Mouse (Mus musculus): ENCODE measurements at regions not wholly inside any gene's neighbourhood (a gene's known extent, or its start where the extent isn't known, plus 50 kb on each side); places are given as distances from the start of the nearest gene placed in this dataset.

DNA sequence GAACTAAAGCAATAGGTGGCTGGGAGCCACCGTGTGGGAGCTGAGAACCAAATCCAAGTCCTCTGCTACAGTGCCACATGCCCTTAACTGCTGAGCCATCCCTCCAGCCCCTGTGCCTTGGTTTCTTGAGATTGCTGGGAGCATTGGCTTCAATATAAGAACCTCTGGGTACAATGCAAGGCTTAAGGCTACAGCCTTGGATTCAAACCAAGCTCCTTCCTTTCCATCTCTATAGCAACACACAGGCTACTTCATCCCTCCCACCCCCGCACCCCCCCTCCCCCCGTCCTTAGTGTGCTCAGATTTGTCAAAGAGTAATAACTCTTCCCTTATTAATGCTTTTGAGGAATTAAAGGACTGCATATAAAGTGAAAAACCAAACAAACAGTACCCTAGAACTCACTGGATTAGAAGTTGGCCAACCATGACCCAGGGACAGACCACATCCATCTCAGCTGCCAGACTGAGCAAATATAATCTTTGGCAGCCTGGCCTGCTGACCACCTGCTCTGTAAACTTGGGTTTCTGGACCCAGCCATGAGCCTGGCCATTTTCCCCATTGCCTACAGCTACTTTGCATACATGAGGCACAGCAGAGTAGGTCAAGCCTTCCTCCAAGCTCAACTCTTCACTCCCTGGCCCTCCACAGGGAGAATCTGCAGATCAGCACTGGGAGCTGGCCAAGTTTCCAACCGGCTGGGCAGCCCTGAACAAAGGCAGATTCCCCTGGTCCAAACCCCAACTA, 173.7 kb downstream of the Rybp start:
- Histone ChIP-seq H3K4me2 (no peak overlapping the region), H3K4me1 (peaks cover 7% of the 10 kb centered on the region; the same call in 1 of the 2 replicates), H3K4me3 (replicated peaks) (no peak overlapping the region), H3K27me3 (replicated peaks) (no peaks in the 10 kb centered on the region), H3K36me3 (no peaks in the 10 kb centered on the region), H3K9me3 (no peaks in the 10 kb centered on the region), H3K27ac (0 out of 2 replicates have a peak overlapping the region, but pooled peaks have one; percentile 6), H3K9ac (no peak overlapping the region)
- 41% methylated on average over 4 of the region's 4 CpGs for WGBS
- peak; percentile 24; the same call in 1 of the 2 replicates for ATAC-seq (ENCODE audit: insufficient read depth, low FRiP score, low read depth)

- Histone ChIP-seq H3K4me2 (no peak overlapping the region), H3K36me3 (no peaks in the 10 kb centered on the region), H3K9me3 (no peaks in the 10 kb centered on the region), H3K4me3 (replicated peaks) (no peak overlapping the region), H3K9ac (no peak overlapping the region), H3K27ac (no peak overlapping the region), H3K27me3 (replicated peaks) (no peaks in the 10 kb centered on the region), H3K4me1 (peaks cover 7% of the 10 kb centered on the region; the same call in 1 of the 2 replicates)
- 59% methylated on average over 2 of the region's 2 CpGs for WGBS
- ATAC-seq (ENCODE audit: insufficient read depth, low FRiP score, low read depth) = no peak
These were observed 176.2 kb downstream of the Rybp start for GRCm38 (mm10) chr6:100110981-100111660.

- Histone ChIP-seq H3K4me1 (peaks cover 7% of the 10 kb centered on the region; the same call in 1 of the 2 replicates), H3K27me3 (replicated peaks) (no peaks in the 10 kb centered on the region), H3K9ac (no peak overlapping the region), H3K4me2 (no peak overlapping the region), H3K9me3 (no peaks in the 10 kb centered on the region), H3K36me3 (no peaks in the 10 kb centered on the region), H3K27ac (no peak overlapping the region), H3K4me3 (replicated peaks) (no peak overlapping the region)
- ATAC-seq (ENCODE audit: insufficient read depth, low FRiP score, low read depth) = peak; percentile 38; the same call in 1 of the 2 replicates
- 31% methylated on average over 7 of the region's 7 CpGs for WGBS
These were observed 177.3 kb downstream of the Rybp start for GRCm38 (mm10) chr6:100109979-100110378.

DNA sequence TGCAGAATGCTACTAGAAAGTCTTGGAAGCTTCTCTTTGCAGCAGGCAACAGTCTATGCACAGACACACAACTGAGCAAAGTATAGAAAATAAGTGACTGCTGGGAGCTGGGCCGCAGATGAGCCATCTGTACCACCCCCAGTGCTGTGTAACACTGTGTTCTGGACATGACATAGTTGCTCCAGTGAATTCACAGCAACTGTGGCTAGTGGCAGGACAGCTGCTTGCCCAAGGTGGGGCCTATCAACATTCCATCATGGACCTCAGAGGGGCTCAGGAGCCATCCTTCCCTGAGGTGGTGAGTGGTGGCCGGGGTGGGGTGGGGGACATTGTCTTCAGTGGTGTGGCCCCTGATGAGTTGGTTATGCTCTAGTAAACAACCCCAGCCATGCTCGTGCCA, 177.9 kb downstream of the Rybp start:
- Histone ChIP-seq H3K27ac (no peak overlapping the region), H3K9ac (no peak overlapping the region), H3K4me3 (replicated peaks) (no peak overlapping the region), H3K4me1 (peaks cover 7% of the 10 kb centered on the region; the same call in 1 of the 2 replicates), H3K36me3 (no peaks in the 10 kb centered on the region), H3K9me3 (no peaks in the 10 kb centered on the region), H3K4me2 (no peak overlapping the region), H3K27me3 (replicated peaks) (no peaks in the 10 kb centered on the region)
- WGBS = 65% methylated on average over 3 of the region's 3 CpGs
- ATAC-seq (ENCODE audit: insufficient read depth, low FRiP score, low read depth) = no peak; the same call in 1 of the 2 replicates

GRCm38 (mm10) chr6:100107508-100107907, 179.8 kb downstream of the Rybp start:
- no peaks in the 10 kb centered on the region for H3K27me3 ChIP-seq (replicated peaks)
- H3K9me3 ChIP-seq = no peaks in the 10 kb centered on the region
- H3K36me3 ChIP-seq = no peaks in the 10 kb centered on the region
- no peak overlapping the region for H3K4me3 ChIP-seq (replicated peaks)
- 67% methylated on average over 3 of the region's 3 CpGs for WGBS
- no peak overlapping the region for H3K4me2 ChIP-seq
- H3K9ac ChIP-seq = no peak overlapping the region
- ATAC-seq (ENCODE audit: insufficient read depth, low FRiP score, low read depth) = no peak
- 0 out of 2 replicates have a peak, but pooled peaks cover 3% of the 10 kb centered on the region for H3K4me1 ChIP-seq
- no peak overlapping the region for H3K27ac ChIP-seq

DNA sequence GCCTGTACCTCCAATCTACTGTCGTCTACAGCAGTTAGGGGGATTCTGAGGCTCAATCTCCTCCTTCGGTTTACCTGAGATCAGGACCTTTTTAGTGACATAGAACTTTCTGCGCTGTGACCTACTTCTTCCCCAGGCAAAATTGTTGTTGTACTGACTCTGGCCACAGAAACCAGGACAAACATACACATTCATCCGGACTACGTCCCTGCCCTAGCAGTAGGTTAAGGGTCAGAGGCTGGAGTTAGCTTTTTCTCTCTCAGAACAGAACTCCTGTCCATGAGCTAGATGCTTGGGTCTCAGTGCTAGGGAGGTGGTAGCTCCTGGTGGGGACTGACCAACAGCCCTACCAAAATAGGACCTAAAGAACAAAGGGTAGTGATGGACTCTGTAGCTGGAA, 180.2 kb downstream of the Rybp start:
- no peaks in the 10 kb centered on the region for H3K27me3 ChIP-seq (replicated peaks)
- H3K36me3 ChIP-seq = no peaks in the 10 kb centered on the region
- no peak overlapping the region for H3K4me2 ChIP-seq
- WGBS = 89% methylated on average over 5 of the region's 5 CpGs
- no peak for ATAC-seq (ENCODE audit: insufficient read depth, low FRiP score, low read depth)
- H3K27ac ChIP-seq = no peak overlapping the region
- 0 out of 2 replicates have a peak, but pooled peaks cover 3% of the 10 kb centered on the region for H3K4me1 ChIP-seq
- no peak overlapping the region for H3K4me3 ChIP-seq (replicated peaks)
- no peak overlapping the region for H3K9ac ChIP-seq
- no peaks in the 10 kb centered on the region for H3K9me3 ChIP-seq

DNA sequence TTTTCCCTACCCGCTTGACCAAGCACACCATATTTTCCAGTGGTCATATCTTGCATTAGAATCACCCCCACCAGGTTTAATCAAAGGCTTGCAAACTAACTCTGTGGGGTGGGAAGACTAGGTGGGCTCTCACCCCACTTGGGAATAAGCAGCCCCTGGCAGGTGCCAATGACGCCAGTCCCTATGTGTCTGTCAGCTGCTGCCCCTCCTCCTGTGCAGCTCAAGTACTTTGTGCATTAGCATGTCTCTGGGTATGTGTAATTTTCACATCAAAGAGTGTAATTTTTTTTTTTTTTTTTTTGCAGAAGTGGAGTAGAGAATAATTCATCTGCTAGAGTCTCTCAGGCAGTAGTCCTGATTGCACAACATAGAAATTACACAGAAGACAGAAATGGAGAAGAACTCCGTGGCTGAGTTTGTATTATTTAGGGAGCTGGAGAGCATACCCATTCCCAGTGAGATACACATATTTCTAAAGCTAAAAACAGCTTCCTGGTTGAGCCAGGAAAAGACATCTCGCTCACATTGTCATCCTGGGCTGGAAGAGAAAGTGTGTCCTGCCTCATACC, 186.6 kb downstream of the Rybp start:
- Histone ChIP-seq H3K27ac (no peak overlapping the region), H3K4me3 (replicated peaks) (no peak overlapping the region), H3K9me3 (no peaks in the 10 kb centered on the region), H3K4me1 (no peaks in the 10 kb centered on the region), H3K27me3 (replicated peaks) (no peaks in the 10 kb centered on the region), H3K4me2 (no peak overlapping the region), H3K36me3 (no peaks in the 10 kb centered on the region), H3K9ac (no peak overlapping the region)
- WGBS = 80% methylated on average over 4 of the region's 4 CpGs
- no peak for ATAC-seq (ENCODE audit: insufficient read depth, low FRiP score, low read depth)

- 55% methylated on average over 13 of the region's 13 CpGs for WGBS
- Histone ChIP-seq H3K4me3 (replicated peaks) (no peak overlapping the region), H3K4me2 (no peak overlapping the region), H3K27me3 (replicated peaks) (no peaks in the 10 kb centered on the region), H3K9me3 (no peaks in the 10 kb centered on the region), H3K9ac (no peak overlapping the region), H3K36me3 (no peaks in the 10 kb centered on the region), H3K4me1 (no peaks in the 10 kb centered on the region), H3K27ac (no peak overlapping the region)
- no peak for ATAC-seq (ENCODE audit: insufficient read depth, low FRiP score, low read depth)
These were observed 190.7 kb downstream of the Rybp start for GRCm38 (mm10) chr6:100096393-100097125.

GRCm38 (mm10) chr6:100094653-100095217, 192.6 kb downstream of the Rybp start:
- Histone ChIP-seq H3K27ac (no peak overlapping the region), H3K4me1 (no peaks in the 10 kb centered on the region), H3K9me3 (no peaks in the 10 kb centered on the region), H3K36me3 (no peaks in the 10 kb centered on the region), H3K27me3 (replicated peaks) (no peaks in the 10 kb centered on the region), H3K4me3 (replicated peaks) (no peak overlapping the region), H3K9ac (no peak overlapping the region), H3K4me2 (no peak overlapping the region)
- 89% methylated on average over 6 of the region's 6 CpGs for WGBS
- 0 out of 2 replicates have a peak, but pooled peaks have one; percentile 33 for ATAC-seq (ENCODE audit: insufficient read depth, low FRiP score, low read depth)

DNA sequence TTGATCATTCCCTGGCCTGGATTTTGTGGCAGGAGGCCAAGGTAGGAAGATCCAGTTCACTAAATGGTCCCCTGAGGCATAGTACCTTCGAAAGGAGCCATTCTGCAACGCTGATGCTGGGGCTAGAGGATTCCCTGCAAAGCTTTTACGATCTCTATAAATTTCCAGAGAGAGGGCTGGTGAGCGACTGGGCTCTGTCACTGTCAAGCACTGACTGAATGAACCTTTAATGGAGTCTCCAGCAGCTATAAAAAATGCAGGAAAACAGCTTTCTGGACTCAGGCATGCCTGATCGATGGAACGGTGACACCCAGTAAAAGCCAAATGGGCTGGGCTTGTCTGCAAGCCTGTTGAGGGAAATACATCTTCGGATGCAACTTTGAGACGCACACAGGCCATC, 194.4 kb downstream of the Rybp start:
- ATAC-seq (ENCODE audit: insufficient read depth, low FRiP score, low read depth) = peak; percentile 12; the same call in 1 of the 2 replicates
- no peaks in the 10 kb centered on the region for H3K36me3 ChIP-seq
- no peak overlapping the region for H3K9ac ChIP-seq
- H3K27ac ChIP-seq = no peak overlapping the region
- H3K4me3 ChIP-seq (replicated peaks) = no peak overlapping the region
- H3K4me2 ChIP-seq = no peak overlapping the region
- no peaks in the 10 kb centered on the region for H3K9me3 ChIP-seq
- WGBS = 36% methylated on average over 8 of the region's 8 CpGs
- H3K27me3 ChIP-seq (replicated peaks) = no peaks in the 10 kb centered on the region
- no peaks in the 10 kb centered on the region for H3K4me1 ChIP-seq

- Histone ChIP-seq H3K27me3 (replicated peaks) (no peaks in the 10 kb centered on the region), H3K9me3 (no peaks in the 10 kb centered on the region), H3K36me3 (no peaks in the 10 kb centered on the region), H3K4me2 (no peak overlapping the region), H3K4me1 (no peaks in the 10 kb centered on the region), H3K9ac (no peak overlapping the region), H3K27ac (no peak overlapping the region), H3K4me3 (replicated peaks) (no peak overlapping the region)
- no peak for ATAC-seq (ENCODE audit: insufficient read depth, low FRiP score, low read depth)
- 57% methylated on average over 3 of the region's 3 CpGs for WGBS
These were observed 195.5 kb downstream of the Rybp start for GRCm38 (mm10) chr6:100091815-100092214.
